Mouse (Mus musculus) kidney, adult 11 months (tissue): ENCODE measurements around the gene Adamts12.

Experiments
- DNase-seq: peaks from one replicate; pipeline ENCODE4 v3.0.0; 2022

The Adamts12 gene

GRCm38 (mm10) chr15:11064558-11065411 lies at the start of gene Adamts12:
TSS of gene Adamts12 (plus strand) at chr15:11064790.
- DNase-seq, result peak; percentile 65

DNA sequence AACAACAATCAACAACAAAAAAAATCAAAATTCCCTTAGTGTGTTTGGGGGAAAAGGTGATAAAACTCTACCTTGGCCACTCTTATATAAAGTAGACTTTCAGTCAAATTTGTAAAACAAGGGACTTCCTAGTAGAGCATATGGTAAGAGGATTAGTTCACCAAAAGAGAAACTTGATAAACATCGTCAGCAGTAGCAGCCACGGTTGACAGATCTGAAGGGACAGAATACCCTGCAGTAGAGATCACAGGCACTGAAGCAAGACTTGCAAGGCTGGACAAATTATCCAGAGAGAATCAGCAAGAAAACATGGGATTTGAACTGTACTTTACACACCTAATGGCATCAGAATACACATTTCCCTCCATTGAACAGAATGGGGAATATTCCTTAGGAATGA lies 49.7 kb upstream of the Adamts12 start:
- no peak for DNase-seq

DNA sequence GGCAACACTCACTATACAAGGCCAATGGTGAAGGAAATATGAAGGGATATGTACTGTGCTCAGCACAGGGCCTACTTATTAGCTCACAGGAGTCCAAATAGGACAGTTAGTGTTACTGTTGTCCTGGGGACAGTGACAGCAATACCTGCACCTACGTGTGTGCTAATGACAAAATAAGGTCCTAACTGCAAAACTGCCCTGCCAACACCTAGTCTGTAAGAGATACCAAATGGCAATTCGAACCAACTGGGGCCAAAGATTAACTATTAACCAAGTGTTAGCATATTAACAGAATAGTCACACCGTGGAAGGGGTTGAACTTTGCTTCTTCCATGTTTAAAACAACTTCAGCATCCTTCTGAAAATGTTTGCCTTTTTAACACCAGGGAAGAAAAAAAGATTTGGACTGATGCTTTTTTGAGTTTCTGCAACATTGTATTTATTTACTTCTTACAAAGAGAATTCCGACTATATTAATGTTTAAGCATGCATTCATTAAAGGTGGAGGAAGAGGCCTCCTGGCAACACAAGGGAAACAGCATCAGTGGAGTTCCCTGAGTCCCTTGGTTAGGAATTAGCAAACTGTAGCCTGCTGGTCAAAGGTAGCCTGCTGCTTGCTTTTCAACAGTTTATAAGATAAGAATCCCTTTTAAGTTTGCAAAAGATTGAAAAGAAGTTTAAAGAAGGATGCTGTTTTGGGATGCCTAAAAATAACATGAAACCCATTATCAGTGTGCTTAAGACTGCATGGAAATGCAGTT lies 37.6 kb upstream of the Adamts12 start:
- DNase-seq, result peak; percentile 32

DNA sequence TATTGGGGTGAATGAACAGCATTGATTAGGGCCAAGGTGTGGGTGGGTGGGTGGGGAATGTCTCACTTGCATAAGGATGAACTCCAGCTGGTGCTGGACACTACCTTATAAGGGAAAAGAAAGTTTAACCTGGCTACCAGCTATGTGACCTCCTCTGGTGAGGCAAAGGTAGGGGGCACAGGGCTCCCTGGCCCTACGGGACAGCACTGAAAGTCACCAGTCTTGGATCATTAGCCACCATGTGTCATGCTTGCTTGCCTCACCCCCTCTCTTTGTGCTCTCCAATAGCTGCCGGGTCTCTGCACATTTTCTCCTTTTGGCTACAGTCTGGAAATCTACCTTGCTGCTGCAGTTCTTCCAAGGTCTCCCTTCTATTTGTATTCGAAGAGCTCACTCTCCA lies 34.4 kb upstream of the Adamts12 start:
- DNase-seq, result no peak

DNA sequence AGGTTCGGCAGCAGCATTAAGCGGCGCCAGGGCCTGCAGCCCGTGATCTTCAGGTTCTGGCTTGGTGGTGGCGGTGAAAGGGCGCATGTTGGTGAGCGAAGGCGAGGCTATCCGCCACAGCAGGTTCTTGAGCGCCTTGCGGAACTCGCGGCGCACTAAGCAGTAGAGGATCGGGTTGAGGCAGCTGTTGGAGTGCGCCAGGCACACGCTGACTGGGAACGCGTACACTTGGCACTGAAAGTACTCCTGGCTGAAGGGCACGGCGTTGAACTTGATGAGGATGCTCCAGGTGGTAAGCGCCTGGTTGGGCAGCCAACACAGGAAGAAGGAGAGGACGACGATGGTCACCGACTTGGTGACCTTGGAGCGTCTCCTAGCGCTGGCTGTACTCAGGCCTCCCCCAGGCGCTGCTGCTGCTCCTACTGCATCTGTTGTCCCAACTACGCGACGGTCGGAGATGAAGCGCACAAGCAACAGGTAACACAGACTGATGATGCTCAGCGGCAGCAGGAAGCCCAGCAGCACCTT lies 28.6 kb upstream of the Adamts12 start:
- no peak for DNase-seq

- DNase-seq, result no peak
These were observed 27.8 kb upstream of the Adamts12 start for GRCm38 (mm10) chr15:11036535-11037375.

DNA sequence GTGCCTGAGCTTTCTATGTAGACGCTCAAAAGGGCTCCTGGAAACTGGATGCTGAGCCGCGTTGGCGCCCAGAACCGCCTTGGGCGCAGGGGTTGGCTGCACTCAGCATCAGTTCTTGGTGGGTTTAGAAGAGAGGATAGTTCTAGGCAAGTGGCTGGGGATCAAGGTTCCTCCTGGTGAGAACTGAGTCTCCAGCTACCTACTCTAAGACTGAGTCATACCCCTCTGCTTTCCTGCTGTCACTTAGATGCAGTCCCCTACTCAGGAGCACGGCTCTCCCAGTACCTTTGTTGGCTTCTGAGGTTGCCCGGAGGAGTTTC lies 27.3 kb upstream of the Adamts12 start:
- no peak for DNase-seq

DNA sequence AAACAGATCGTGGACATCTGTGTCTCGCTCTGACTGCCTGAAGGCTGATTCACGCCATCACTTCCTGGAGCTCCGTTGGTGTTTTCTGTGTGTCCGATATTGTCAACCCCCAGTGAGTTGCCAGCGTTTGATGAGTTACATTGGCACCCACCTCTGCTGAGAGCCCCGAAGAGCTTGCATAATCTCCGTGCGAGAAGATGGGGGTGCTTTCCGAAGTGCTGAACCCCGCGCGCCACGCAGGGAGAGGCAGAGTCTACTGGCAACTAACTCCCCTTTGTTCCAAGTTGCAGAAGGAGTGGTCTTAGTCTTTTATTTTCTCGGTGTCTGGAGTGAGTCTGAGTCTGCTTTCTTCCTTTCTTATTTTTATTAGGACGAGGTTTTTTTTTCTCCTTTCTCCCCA lies 26.9 kb upstream of the Adamts12 start, which contains the start of gene Rxfp3:
TSS of gene Rxfp3 (minus strand) at position 281 of the 400 bp plus-strand sequence.
- no peak for DNase-seq

DNA sequence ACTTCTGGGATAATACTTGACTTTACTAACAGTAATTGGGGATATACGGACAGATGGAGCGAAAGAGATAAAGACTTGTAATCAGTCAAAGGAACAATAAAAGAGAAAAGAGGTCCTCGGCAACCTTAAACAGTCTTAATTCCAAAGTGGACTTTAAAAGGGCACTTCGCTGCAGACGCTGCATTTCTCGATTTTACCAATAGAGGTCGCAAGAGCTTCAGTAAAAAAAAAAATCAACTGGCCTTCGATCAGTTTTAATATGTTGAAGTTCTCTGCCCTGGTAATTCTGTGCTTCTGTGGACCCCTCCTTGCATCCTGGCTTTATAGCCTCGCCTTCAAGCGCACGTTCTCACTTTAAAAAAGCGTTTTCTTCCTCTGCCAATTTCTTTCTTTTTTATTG lies 26.1 kb upstream of the Adamts12 start:
- DNase-seq, result peak; percentile 7

- no peak for DNase-seq
These were observed 24.5 kb upstream of the Adamts12 start for GRCm38 (mm10) chr15:11040067-11040466.

DNA sequence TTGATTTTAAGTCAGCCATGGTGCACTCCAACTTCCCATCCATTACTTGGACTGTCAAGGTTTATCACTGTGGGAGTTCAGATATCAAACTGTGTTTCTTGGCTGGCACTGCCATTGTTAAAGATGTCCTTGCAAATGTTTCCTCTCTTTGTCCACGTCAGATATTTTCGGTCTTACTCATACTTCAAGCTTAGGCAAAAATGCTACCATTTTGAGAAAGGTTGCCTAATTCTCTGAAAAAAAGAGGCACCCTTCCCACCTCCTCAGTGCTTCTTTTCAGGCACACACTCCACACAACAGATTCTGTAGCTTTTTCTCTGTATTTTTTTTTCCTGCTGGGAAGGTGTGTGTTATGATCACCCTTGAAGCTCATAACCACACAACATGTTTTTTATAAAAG lies 23.4 kb upstream of the Adamts12 start:
- no peak for DNase-seq

GRCm38 (mm10) chr15:11042828-11043227 lies 21.8 kb upstream of the Adamts12 start:
- no peak for DNase-seq

DNA sequence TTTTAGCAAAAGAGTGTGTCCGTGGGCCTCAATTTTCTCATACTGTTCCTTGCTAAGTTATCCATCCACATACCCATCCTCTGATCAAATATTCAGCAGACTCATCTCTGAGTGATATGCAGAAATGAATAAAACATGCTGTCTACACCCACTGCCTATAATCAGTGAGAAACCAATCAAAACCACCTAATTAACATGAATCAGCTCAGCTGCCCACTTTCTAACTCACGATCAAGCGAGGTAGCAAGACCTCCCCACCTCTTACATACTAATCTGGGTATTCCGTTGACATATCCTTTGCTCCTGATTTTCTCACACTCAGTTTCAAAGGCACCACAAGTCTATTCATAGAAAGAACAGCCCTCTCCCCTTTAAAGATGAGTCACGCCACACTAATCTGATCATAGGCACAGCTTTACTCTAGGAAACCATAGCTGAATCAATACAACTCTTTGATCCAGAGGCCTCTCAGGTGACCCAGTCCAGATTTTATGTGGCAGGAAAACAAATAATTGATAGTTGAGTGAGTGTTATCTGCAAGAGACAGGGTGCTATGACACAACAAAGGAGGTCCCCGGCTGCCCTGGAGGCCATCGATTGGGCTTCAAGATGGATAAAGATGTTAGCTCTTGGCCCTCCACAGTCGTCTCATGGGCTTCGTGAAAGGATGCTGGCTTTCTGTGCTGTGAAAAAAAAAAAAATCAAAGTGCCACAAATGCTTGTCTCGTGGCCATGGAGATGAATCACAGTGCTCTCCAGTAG lies 10.7 kb upstream of the Adamts12 start:
- no peak for DNase-seq

- DNase-seq, result no peak
These were observed 10.0 kb upstream of the Adamts12 start for GRCm38 (mm10) chr15:11054440-11055080.

GRCm38 (mm10) chr15:11062903-11063302 lies 1.7 kb upstream of the Adamts12 start:
- no peak for DNase-seq

- no peak for DNase-seq
These were observed 431 bp upstream of the Adamts12 start for GRCm38 (mm10) chr15:11064160-11064557.

GRCm38 (mm10) chr15:11065528-11066171 lies 1.1 kb downstream of the Adamts12 start:
- DNase-seq, result no peak

DNA sequence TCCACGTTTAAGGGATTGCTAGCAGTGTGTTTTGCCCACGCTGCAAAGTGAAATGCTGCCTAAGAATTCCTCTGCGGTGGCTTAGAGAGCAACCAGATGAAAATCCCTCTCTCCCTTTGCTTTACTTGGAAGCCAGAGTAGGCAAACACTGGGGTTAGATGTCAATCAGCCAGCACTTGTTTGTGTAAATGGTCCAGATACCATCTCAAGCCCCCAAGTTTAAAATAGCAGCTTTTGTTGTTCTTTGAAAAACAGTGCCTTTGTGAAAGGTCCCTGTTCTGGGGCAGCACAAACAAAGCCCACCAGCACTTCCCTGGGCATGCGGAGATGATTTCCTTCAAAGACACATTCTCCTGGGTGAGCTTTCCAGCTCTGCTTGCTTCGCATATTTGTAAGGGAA lies 1.7 kb downstream of the Adamts12 start:
- no peak for DNase-seq

DNA sequence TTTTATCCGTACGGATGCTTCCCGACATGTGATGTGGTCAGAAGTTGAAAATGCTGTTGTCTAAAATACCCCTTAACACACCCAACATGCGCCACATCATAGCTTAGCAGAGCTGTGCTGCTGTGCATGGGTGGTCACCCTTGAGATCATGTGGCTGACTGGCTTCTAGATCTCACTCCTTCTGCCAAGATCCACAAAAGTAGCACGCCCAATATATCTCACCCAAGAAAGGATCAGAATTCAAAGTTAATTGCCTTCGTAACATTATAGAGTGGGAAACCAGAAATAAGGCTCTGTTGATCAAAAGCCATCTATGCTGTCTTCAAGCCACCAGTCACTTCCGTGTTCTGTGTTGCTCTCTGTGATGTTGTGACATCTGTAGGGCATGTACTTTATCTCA lies 3.3 kb downstream of the Adamts12 start:
- no peak for DNase-seq

DNA sequence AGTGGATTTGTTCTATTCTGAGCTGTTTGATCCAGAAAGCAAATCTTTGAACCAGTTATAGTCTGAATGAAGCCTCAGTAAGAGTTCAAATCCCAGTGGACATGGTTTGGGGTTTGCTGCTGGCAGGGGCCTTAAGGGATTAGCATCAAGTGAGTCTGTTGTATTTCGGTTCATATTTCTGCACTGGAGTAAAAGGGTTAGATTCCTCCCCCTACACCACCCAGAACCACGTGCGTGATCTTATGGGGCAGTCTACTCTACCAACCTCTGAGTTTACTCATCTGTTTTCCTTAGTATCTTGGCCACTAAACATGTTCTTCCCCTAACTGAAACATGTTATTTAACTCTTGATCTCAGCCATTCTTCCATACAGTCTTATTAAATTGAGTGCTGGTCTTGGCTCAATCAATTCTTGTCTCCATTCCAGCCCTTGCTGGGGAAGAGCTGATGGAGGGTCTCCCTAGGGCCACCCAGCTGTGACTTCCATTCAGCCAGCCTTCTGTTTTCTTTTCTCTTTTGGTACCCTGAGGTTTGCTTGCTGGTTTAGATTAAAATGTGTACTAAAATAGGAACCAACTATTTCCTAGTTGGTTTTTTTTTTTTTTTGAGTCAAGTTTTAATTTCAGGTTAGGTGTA lies 11.3 kb downstream of the Adamts12 start:
- DNase-seq, result no peak
